Mouse (Mus musculus) heart, postnatal 0 days (tissue): ENCODE results near the gene Misp.

Source experiments
- CTCF ChIP-seq: IDR thresholded peaks from 2 replicates; pipeline ENCODE4 v1.5.1; 2016; ENCODE audit warnings: antibody characterized with exemption, control low read depth, low read depth
- EP300 ChIP-seq: IDR thresholded peaks from 2 replicates; pipeline ENCODE4 v1.6.1; 2016; ENCODE audit warnings: antibody characterized with exemption, low read depth

- TF ChIP-seq CTCF (no peak), EP300 (no peak)
Measured at GRCm38 (mm10) chr10:79857894-79858293, 37.1 kb downstream of the Misp start.
